Mouse (Mus musculus): ENCODE data around the gene 1110008P14Rik.

The 1110008P14Rik gene

GRCm38 (mm10) chr2:32408429-32409424 is 27.0 kb upstream of the 1110008P14Rik start:
- no peak for DNase-seq

- no peak for DNase-seq
Measured at GRCm38 (mm10) chr2:32407144-32407824, 25.5 kb upstream of the 1110008P14Rik start.

- DNase-seq: peak; percentile 97
Measured at GRCm38 (mm10) chr2:32404663-32405062, 22.9 kb upstream of the 1110008P14Rik start.

GRCm38 (mm10) chr2:32396695-32397094 is 15.0 kb upstream of the 1110008P14Rik start:
- DNase-seq: no peak

- peak; percentile 91 for DNase-seq
Measured at GRCm38 (mm10) chr2:32395946-32396621, 14.3 kb upstream of the 1110008P14Rik start.

- DNase-seq: peak; percentile 93
Measured at GRCm38 (mm10) chr2:32395484-32395945, 13.8 kb upstream of the 1110008P14Rik start, which contains the start of gene Ptges2. TSS of gene Ptges2 (plus strand) at chr2:32395896.

GRCm38 (mm10) chr2:32394973-32395372 is 13.2 kb upstream of the 1110008P14Rik start:
- DNase-seq: no peak

GRCm38 (mm10) chr2:32392063-32392462 is 10.3 kb upstream of the 1110008P14Rik start:
- DNase-seq: no peak

- no peak for DNase-seq
Measured at GRCm38 (mm10) chr2:32390871-32391270, 9.1 kb upstream of the 1110008P14Rik start.

GRCm38 (mm10) chr2:32389157-32389556 is 7.4 kb upstream of the 1110008P14Rik start:
- no peak for DNase-seq

GRCm38 (mm10) chr2:32387706-32388490 is 6.2 kb upstream of the 1110008P14Rik start, which contains the start of gene Lcn2:
TSS of gene Lcn2 (minus strand) at chr2:32388252.
- no peak for DNase-seq

- DNase-seq: no peak
Measured at GRCm38 (mm10) chr2:32382689-32383088, 951 bp upstream of the 1110008P14Rik start.

- DNase-seq: peak; percentile 69
Measured at GRCm38 (mm10) chr2:32381141-32381774, 480 bp downstream of the 1110008P14Rik start.

GRCm38 (mm10) chr2:32380001-32380500 is 1.7 kb downstream of the 1110008P14Rik start:
- no peak for DNase-seq

- DNase-seq: no peak
Measured at GRCm38 (mm10) chr2:32376963-32377362, 4.8 kb downstream of the 1110008P14Rik start.

GRCm38 (mm10) chr2:32375317-32375940 is 6.3 kb downstream of the 1110008P14Rik start:
- no peak for DNase-seq

GRCm38 (mm10) chr2:32374191-32374590 is 7.5 kb downstream of the 1110008P14Rik start:
- no peak for DNase-seq

GRCm38 (mm10) chr2:32367315-32367714 is 14.4 kb downstream of the 1110008P14Rik start:
- DNase-seq: no peak

GRCm38 (mm10) chr2:32364121-32364520 is 17.6 kb downstream of the 1110008P14Rik start:
- no peak for DNase-seq

GRCm38 (mm10) chr2:32363376-32364106 is 18.2 kb downstream of the 1110008P14Rik start:
- no peak for DNase-seq

All from cerebellum, adult 9-10 months (tissue).